Mouse (Mus musculus) G1E (cell line): ENCODE results near the gene Ncor2.

Experiments
- CTCF ChIP-seq: IDR thresholded peaks from 2 replicates; pipeline ENCODE4 v1.5.1; 2012; ENCODE audit warnings: low read depth, low read length, inconsistent platforms, mixed read lengths
- GATA1 ChIP-seq: IDR thresholded peaks from 2 replicates; pipeline ENCODE4 v1.6.1; 2012; ENCODE audit warnings: borderline replicate concordance, low read length, inconsistent platforms, mixed read lengths
- GATA2 ChIP-seq: IDR thresholded peaks from 2 replicates; pipeline ENCODE4 v1.6.1; 2012; ENCODE audit warnings: low read depth, low read length, inconsistent platforms, borderline replicate concordance
- POLR2AphosphoS5 ChIP-seq: IDR thresholded peaks from 2 replicates; pipeline ENCODE4 v1.6.1; 2012; ENCODE audit warnings: low read depth, low read length, inconsistent platforms; ENCODE audit not compliant: insufficient replicate concordance
- TAL1 ChIP-seq: conservative IDR thresholded peaks from 2 replicates; pipeline ENCODE4 v1.6.1; 2012; ENCODE audit warnings: low read depth, low read length, inconsistent platforms, mixed read lengths

DNA sequence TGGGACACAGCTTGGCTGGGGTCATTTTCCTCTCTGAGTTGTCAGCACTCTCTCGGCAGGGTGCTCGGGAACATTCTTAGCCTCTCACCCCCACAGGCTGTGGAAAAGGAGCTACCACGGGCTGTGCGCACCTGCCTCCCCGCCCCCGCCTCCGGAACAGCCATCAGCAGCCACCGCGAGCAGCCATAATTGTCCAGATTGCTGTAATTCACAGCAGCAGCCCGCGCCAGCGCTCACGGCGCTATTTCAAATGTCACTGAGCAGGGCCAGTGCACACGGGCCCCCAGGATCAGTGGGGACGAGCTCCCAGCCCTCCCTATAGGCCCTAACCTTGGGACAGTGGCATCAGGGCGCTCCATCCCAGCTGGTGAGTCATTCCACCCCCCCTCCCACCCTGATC lies 116.0 kb downstream of the Ncor2 start:
- TF ChIP-seq CTCF = no peak
- no peak for TF ChIP-seq GATA1
- TF ChIP-seq TAL1 = no peak
- no peak for TF ChIP-seq POLR2AphosphoS5
- TF ChIP-seq GATA2 = no peak
